Mouse (Mus musculus): ENCODE measurements around the gene Shcbp1l.
"Not testable (repeated sequence)": the region's sequence is repeated elsewhere in the genome, so short reads cannot be mapped to it uniquely, and the experiment has no call there.

The Shcbp1l gene

GRCm38 (mm10) chr1:153424271-153424670, 691 bp upstream of the Shcbp1l start:
- peak; percentile 46 for DNase-seq (ENCODE audit: low spot score)

DNA sequence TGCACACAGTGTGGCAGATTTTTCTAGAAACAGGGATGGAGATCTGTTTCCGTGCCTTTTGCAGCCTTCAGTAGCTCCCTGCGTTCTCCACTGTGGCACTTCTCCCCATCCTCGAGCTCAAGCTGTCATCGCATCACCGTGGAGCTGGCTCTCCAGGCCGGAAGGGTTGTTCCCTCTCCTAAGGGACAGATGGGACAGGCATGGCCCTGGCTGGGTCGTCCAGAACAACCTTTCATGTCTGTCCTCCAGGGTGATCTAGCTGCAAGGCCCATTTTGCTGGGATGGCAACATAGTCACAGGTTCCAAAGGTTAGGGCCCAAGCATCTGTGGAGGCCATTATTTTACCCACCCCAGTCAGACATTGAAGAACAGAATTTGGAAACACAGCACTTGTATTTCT, 6.2 kb downstream of the Shcbp1l start:
- DNase-seq (ENCODE audit: low spot score) = no peak

DNA sequence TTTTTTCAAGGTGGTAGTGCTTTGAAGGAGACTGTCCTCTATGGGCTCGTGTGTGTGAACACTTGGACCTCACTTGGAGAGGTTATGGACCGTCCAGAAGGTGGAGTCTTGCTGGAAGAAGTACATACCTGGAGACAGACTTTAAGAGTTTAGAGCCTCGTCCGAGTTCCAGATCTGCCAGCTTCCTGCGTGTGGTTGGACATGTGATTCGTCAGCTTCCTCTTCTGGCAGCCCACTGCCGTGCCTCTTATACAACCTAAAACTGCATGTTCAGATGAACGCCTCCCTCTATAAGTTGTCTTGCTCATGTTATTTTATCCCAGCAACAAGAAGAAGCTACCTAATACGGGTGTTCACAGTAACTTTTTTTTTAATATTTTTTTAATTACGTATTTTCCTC, 6.7 kb downstream of the Shcbp1l start:
- DNase-seq (ENCODE audit: low spot score) = no peak

DNA sequence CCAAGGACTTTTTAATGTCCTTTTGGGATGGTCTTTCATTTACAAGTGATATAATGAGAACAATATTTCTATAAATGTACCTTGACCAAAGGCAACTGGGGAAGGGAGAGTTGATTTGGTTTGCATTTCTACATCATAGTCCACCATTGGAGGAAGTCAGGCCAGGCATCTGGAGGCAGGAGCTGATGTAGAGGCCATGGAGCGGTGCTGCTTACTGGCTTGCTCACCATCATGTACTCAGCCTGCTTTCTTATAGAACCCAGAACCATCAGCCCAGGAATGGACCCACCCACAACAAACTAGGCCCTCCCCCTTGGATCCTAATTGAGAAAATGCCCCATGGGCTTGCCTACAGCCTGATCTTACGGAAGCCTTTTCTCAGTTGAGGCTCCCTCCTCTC, 7.4 kb downstream of the Shcbp1l start:
- no peak for DNase-seq (ENCODE audit: low spot score)

DNA sequence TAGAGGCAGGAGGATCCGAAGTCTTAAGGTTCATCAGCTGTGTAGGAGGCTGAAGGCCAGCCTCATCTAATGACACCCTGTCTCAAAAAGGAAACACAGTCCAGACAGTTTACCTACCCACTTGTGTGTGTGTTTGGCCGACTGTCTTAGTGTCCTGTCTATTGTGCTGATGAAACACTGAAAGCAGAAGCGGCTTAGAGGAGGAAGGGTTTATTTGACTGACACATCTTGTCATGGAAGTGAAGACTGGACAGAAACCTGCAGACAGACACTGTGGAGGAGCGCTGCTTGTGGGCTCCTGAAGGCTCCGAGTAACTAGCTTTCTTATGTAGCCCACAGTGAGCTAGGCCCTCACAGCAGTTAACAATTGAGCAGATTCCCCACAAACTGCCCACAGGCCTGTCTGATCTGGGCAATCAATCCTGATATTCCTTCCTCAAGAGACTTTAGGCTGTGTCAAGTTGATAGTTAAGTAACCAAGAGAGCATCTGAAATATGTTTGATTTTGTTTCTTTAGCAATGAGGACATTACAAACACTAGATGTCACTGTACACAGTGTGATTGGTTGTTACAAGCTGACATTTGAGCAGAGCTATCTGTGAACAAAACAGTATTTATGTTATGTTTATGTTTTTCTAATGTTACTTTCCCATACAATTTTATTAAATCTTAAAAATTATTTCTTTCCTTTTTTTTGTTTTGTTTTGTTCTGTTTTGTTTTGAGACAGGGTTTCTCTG, 9.1 kb downstream of the Shcbp1l start:
- no peak for DNase-seq (ENCODE audit: low spot score)

GRCm38 (mm10) chr1:153437536-153437935, 12.6 kb downstream of the Shcbp1l start:
- DNase-seq (ENCODE audit: low spot score) = no peak

GRCm38 (mm10) chr1:153440752-153441151, 15.8 kb downstream of the Shcbp1l start:
- DNase-seq (ENCODE audit: low spot score) = no peak

DNA sequence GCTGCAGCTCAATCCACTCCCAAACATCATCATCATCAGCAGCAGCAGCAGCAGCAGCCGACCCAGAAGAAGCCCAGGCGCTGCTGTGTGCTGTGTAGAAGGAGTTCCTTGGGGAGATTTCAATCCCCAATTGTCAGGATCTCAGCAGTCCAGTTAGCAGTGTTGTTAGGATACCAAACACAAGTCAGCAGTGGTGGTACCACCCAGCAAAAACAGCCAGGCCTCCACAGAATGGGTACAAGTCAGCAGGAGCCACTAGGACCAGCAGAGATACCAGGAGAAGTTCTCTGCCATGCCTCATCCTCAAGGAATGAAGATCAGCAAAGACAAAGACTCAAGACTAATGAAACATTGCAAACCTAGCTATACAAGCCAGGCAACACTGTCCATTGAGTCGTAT, 16.7 kb downstream of the Shcbp1l start:
- DNase-seq (ENCODE audit: low spot score) = no peak

- DNase-seq (ENCODE audit: low spot score) = no peak
Observed at GRCm38 (mm10) chr1:153443019-153443418, 18.1 kb downstream of the Shcbp1l start.

DNA sequence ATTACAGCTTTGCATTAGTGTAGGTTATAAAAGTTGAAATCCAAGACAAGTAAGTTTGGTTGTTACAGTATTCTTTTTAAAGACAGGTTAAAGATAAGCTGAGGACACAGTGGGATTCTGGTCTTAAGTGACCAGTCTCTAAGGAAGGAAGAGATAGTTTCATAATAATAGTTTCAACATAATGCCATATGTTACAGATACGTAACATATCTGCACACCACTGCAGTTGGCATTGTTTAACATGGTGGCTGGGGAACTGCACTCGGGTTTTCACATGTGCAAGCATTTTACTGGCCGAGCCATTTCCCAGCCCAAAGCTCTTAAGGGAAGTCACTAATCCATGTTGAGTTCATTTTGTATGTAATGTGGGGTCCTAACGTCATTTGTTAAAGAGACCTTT, 18.7 kb downstream of the Shcbp1l start:
- DNase-seq (ENCODE audit: low spot score) = no peak

- no peak for DNase-seq (ENCODE audit: low spot score)
Observed at GRCm38 (mm10) chr1:153446120-153446831, 21.3 kb downstream of the Shcbp1l start.

GRCm38 (mm10) chr1:153451237-153452154, 26.5 kb downstream of the Shcbp1l start:
- peak; percentile 54 for DNase-seq (ENCODE audit: low spot score)

- DNase-seq (ENCODE audit: low spot score) = no peak
Observed at GRCm38 (mm10) chr1:153453146-153453642, 28.2 kb downstream of the Shcbp1l start.

DNA sequence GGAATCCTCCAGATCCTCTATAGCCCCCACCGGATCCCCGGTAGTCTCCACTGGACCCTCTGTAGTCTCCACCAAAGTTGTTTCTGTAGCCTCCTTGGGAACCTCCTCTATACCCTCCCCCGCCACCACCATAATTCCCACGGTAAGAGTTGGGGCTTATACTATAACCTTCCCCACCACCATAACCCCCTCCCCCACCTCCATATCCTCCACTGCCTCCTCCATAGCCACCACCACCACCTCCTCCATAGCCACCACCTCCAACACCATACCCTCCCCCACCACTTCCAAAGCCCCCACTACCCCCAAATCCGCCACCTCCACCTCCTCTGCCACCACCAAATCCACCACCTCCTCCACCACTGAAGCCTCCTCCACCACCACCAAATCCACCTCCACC, 31.2 kb downstream of the Shcbp1l start:
- DNase-seq (ENCODE audit: low spot score) = no peak

DNA sequence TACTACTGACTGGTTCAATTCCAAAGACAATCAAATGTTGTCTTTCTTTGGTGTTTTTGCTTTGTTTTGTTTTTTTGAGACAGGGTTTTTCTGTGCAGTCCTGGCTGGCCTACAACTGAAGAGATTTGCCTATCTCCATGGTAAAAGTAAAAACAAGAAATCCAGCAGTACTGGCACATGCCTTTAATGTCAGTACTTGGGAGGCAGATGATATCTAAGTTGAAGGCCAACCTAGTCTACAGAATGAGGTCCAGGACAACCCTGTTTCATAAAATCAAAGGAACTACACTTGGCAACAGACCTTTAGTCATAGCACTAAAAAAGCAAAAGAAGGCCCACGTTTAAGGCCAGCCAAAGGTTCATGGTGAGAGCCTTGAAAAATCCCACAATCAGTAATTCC, 36.8 kb downstream of the Shcbp1l start:
- DNase-seq (ENCODE audit: low spot score) = no peak

DNA sequence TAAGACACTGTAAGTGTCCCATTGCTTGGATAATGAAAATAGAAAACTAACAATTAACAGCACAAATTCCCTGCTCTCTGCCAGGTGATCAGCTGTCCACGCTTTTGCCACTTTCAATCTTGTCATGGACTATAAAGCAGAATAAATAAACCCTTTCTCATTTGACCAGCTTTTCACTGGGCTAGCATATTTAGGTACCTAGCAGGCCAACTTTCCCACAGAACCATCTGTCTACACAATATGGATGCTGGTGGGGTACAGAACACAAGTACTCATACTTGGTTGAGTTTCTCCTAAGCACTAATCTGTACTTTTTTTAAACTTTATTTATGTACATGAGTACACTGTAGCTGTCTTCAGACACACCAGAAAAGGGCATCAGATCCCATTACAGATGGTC, 54.3 kb downstream of the Shcbp1l start:
- DNase-seq (ENCODE audit: low spot score) = no peak

DNA sequence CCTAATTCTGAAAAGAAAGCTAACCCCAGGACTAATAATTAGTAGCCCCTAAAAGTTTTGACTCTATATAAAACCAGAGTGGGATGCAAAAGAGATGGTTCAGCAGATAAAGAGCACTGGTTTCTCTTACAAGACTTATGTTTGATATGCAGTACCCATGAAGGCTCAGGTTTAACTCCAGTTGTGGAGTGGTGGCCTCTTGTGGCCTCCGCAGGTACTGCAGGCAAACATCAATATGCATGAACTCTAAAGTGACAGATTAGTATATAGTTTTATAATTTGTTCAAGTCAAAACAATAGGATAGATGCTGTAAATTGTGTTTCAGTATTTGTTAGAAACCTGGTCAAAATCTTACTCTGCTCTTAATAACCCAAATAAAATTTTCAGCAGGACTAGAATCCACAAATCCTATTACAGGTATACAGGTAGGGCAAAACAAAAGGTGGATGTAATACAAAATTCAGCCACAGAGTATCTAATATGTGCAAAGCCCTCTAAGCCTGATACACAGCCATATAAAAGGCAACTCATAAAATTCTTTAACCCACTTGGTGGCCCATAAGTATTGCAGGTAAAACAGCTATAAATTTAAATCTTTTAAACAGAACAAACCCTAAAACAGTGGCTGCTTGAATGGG, 55.5 kb downstream of the Shcbp1l start:
- peak; percentile 82 for DNase-seq (ENCODE audit: low spot score)

- DNase-seq (ENCODE audit: low spot score) = no peak
Observed at GRCm38 (mm10) chr1:153481025-153481412, 56.1 kb downstream of the Shcbp1l start.

DNA sequence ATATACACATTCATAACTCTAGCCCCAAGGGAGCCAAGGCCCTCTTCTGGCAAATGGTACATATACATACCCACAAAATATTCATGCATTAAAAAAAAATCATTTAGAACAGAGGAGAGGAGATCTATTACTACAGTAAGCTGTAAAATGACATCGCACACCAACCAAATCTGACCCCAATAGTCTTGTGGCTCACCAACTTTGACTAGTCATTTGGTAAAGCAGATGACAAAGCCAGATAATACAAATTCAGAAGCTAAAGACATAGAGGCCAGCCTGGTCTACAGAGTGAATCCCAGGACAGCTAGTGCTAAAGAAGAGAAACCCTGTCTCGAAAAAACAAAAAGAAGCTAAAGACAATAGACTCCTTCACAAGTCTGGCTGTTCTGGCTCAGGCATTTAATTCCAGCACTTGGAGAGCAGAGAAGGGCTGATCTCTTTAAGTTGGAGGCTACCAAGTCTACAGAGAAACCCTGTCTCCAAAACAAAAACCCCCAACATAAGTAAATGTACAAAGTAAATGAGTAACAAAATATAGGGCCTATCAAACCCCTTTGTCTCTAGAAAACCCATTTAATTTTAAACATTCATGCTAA, 60.3 kb downstream of the Shcbp1l start:
- no peak for DNase-seq (ENCODE audit: low spot score)

- not testable (repeated sequence) for DNase-seq (ENCODE audit: low spot score)
Observed at GRCm38 (mm10) chr1:153486120-153486519, 61.2 kb downstream of the Shcbp1l start.

GRCm38 (mm10) chr1:153486767-153487499, 62.0 kb downstream of the Shcbp1l start:
- DNase-seq (ENCODE audit: low spot score) = peak; percentile 62

Measured in retina, embryonic 14.5 days (tissue).